Mouse (Mus musculus) midbrain, embryonic 16.5 days (tissue): ENCODE measurements around the gene Grm1. TPM values are rescaled to one million over a fixed set of nuclear protein-coding genes. Genes with fewer than 3 reads are reported as not detected.

Source experiments
- ATAC-seq: fragments of 200-750 bp; cut with Nextera tagmentation; 2 replicates; pipeline ENCODE4 v1.8.0; 2017; ENCODE audit warnings: moderate TSS enrichment
- H3K27ac ChIP-seq: fragments of 300-500 bp; sonication (generic); 2 replicates; pipeline ENCODE4 v1.5.1; 2014; ENCODE audit warnings: mild to moderate bottlenecking, low read length, mixed read lengths
- H3K27me3 ChIP-seq: fragments of 300-500 bp; sonication (generic); 2 replicates; pipeline ENCODE4 v1.6.1; 2014; ENCODE audit warnings: low read depth, low read length, mixed read lengths; ENCODE audit not compliant: control insufficient read depth, insufficient read depth
- H3K36me3 ChIP-seq: fragments of 300-500 bp; sonication (generic); 2 replicates; pipeline ENCODE4 v1.6.1; 2014; ENCODE audit warnings: mild to moderate bottlenecking, low read length, moderate library complexity, mixed read lengths; ENCODE audit not compliant: control insufficient read depth, insufficient read depth
- H3K4me1 ChIP-seq: fragments of 300-500 bp; sonication (generic); 2 replicates; pipeline ENCODE4 v1.6.1; 2014; ENCODE audit warnings: mild to moderate bottlenecking, low read length, mixed read lengths; ENCODE audit not compliant: control insufficient read depth, insufficient read depth
- H3K4me2 ChIP-seq: fragments of 300-500 bp; sonication (generic); 2 replicates; pipeline ENCODE4 v1.6.1; 2014; ENCODE audit warnings: mild to moderate bottlenecking, low read length, mixed read lengths
- H3K4me3 ChIP-seq: fragments of 300-500 bp; sonication (generic); 2 replicates; pipeline ENCODE4 v1.5.1; 2014; ENCODE audit warnings: low read depth, mild to moderate bottlenecking, low read length, moderate library complexity, mixed read lengths
- H3K9ac ChIP-seq: fragments of 300-500 bp; sonication (generic); 2 replicates; pipeline ENCODE4 v1.6.1; 2014; ENCODE audit warnings: low read depth, low read length, mixed read lengths
- H3K9me3 ChIP-seq: fragments of 300-500 bp; sonication (generic); replicated peaks from 2 replicates; pipeline ENCODE4 v1.6.1; 2014; ENCODE audit warnings: mild to moderate bottlenecking, low read length, mixed read lengths; ENCODE audit not compliant: control insufficient read depth, poor library complexity, severe bottlenecking
- WGBS: fragments of 180-500 bp; shearing (Covaris S2); extraction: QIAGEN DNeasy Blood & Tissue Kit; methylation state at CpG from one replicate; pipeline ENCODE4 v1.1.7; 2014; 5-methylcytosine and 5-hydroxymethylcytosine counted together
- polyA plus RNA-seq: library from polyadenylated mRNA; unstranded; fragments of >200 nt; fragmentation: Nextera tagmentation; extraction: Ambion mirVana; gene quantifications from 2 replicates; pipeline ENCODE4 v1.2.1, GENCODE M21; 2015

Grm1 gene
- polyA plus RNA-seq, 1 experiment from 2014 or later = 18.1 TPM

- no peaks in the 10 kb centered on the region for H3K36me3 ChIP-seq
- H3K9me3 ChIP-seq = 0 out of 2 replicates have a peak, but pooled peaks cover 2% of the 10 kb centered on the region
- no peak overlapping the region for H3K27ac ChIP-seq
- H3K4me1 ChIP-seq = no peaks in the 10 kb centered on the region
- no peak for ATAC-seq
- no peak overlapping the region for H3K9ac ChIP-seq
- 19% methylated on average over 1 of the region's 1 CpGs for WGBS
- H3K4me3 ChIP-seq = no peak overlapping the region
- no peaks in the 10 kb centered on the region for H3K27me3 ChIP-seq
- H3K4me2 ChIP-seq = no peak overlapping the region
Observed at GRCm38 (mm10) chr10:10996766-10997165, 85.4 kb downstream of the Grm1 start.

GRCm38 (mm10) chr10:10991708-10992107 lies 90.4 kb downstream of the Grm1 start:
- Histone ChIP-seq H3K4me3 (no peak overlapping the region), H3K9me3 (no peaks in the 10 kb centered on the region), H3K27me3 (no peaks in the 10 kb centered on the region), H3K4me2 (no peak overlapping the region), H3K27ac (no peak overlapping the region), H3K9ac (no peak overlapping the region), H3K4me1 (no peaks in the 10 kb centered on the region), H3K36me3 (no peaks in the 10 kb centered on the region)
- WGBS = 52% methylated on average over 3 of the region's 3 CpGs
- no peak for ATAC-seq

GRCm38 (mm10) chr10:10971311-10971710 lies 110.8 kb downstream of the Grm1 start:
- no peaks in the 10 kb centered on the region for H3K9me3 ChIP-seq
- WGBS = 47% methylated on average over 2 of the region's 2 CpGs
- no peak overlapping the region for H3K9ac ChIP-seq
- H3K4me2 ChIP-seq = no peak overlapping the region
- no peaks in the 10 kb centered on the region for H3K36me3 ChIP-seq
- H3K4me3 ChIP-seq = no peak overlapping the region
- no peaks in the 10 kb centered on the region for H3K27me3 ChIP-seq
- no peak for ATAC-seq
- no peaks in the 10 kb centered on the region for H3K4me1 ChIP-seq
- H3K27ac ChIP-seq = no peak overlapping the region

GRCm38 (mm10) chr10:10964490-10965150 lies 117.5 kb downstream of the Grm1 start:
- no peak overlapping the region for H3K9ac ChIP-seq
- 89% methylated on average over 6 of the region's 6 CpGs for WGBS
- H3K27me3 ChIP-seq = no peaks in the 10 kb centered on the region
- H3K4me3 ChIP-seq = no peak overlapping the region
- no peaks in the 10 kb centered on the region for H3K9me3 ChIP-seq
- H3K27ac ChIP-seq = no peak overlapping the region
- no peak for ATAC-seq
- H3K36me3 ChIP-seq = 0 out of 2 replicates have a peak, but pooled peaks cover 2% of the 10 kb centered on the region
- no peaks in the 10 kb centered on the region for H3K4me1 ChIP-seq
- H3K4me2 ChIP-seq = no peak overlapping the region

GRCm38 (mm10) chr10:10950557-10950956 lies 131.6 kb downstream of the Grm1 start:
- ATAC-seq = no peak
- no peak overlapping the region for H3K4me3 ChIP-seq
- no peaks in the 10 kb centered on the region for H3K36me3 ChIP-seq
- H3K27ac ChIP-seq = no peak overlapping the region
- no peak overlapping the region for H3K4me2 ChIP-seq
- 76% methylated on average over 3 of the region's 3 CpGs for WGBS
- H3K4me1 ChIP-seq = no peaks in the 10 kb centered on the region
- no peaks in the 10 kb centered on the region for H3K9me3 ChIP-seq
- no peak overlapping the region for H3K9ac ChIP-seq
- no peaks in the 10 kb centered on the region for H3K27me3 ChIP-seq

- Histone ChIP-seq H3K27me3 (no peaks in the 10 kb centered on the region), H3K4me1 (no peaks in the 10 kb centered on the region), H3K36me3 (no peaks in the 10 kb centered on the region), H3K9me3 (no peaks in the 10 kb centered on the region), H3K4me3 (no peak overlapping the region), H3K4me2 (no peak overlapping the region), H3K9ac (no peak overlapping the region), H3K27ac (no peak overlapping the region)
- 94% methylated on average over 3 of the region's 3 CpGs for WGBS
- ATAC-seq = no peak
Observed at GRCm38 (mm10) chr10:10949172-10949571, 133.0 kb downstream of the Grm1 start.

- no peak overlapping the region for H3K27ac ChIP-seq
- no peak overlapping the region for H3K4me3 ChIP-seq
- H3K9me3 ChIP-seq = no peaks in the 10 kb centered on the region
- no peaks in the 10 kb centered on the region for H3K4me1 ChIP-seq
- no peak overlapping the region for H3K4me2 ChIP-seq
- H3K9ac ChIP-seq = no peak overlapping the region
- WGBS = 98% methylated on average over 2 of the region's 2 CpGs
- H3K27me3 ChIP-seq = no peaks in the 10 kb centered on the region
- ATAC-seq = no peak
- no peaks in the 10 kb centered on the region for H3K36me3 ChIP-seq
Observed at GRCm38 (mm10) chr10:10947531-10947930, 134.6 kb downstream of the Grm1 start.

GRCm38 (mm10) chr10:10944003-10944402 lies 138.2 kb downstream of the Grm1 start:
- H3K27me3 ChIP-seq = no peaks in the 10 kb centered on the region
- no peak overlapping the region for H3K9ac ChIP-seq
- no peak for ATAC-seq
- H3K9me3 ChIP-seq = no peaks in the 10 kb centered on the region
- H3K4me3 ChIP-seq = no peak overlapping the region
- 85% methylated on average over 2 of the region's 2 CpGs for WGBS
- H3K4me2 ChIP-seq = no peak overlapping the region
- no peaks in the 10 kb centered on the region for H3K4me1 ChIP-seq
- H3K27ac ChIP-seq = no peak overlapping the region
- H3K36me3 ChIP-seq = no peaks in the 10 kb centered on the region

GRCm38 (mm10) chr10:10942248-10942647 lies 139.9 kb downstream of the Grm1 start:
- Histone ChIP-seq H3K4me1 (no peaks in the 10 kb centered on the region), H3K4me2 (no peak overlapping the region), H3K9ac (no peak overlapping the region), H3K4me3 (no peak overlapping the region), H3K9me3 (no peaks in the 10 kb centered on the region), H3K27me3 (no peaks in the 10 kb centered on the region), H3K27ac (no peak overlapping the region), H3K36me3 (no peaks in the 10 kb centered on the region)
- no peak for ATAC-seq
- 77% methylated on average over 6 of the region's 6 CpGs for WGBS
